Mouse (Mus musculus) cerebellum, adult 11 months (tissue): ENCODE measurements at regions not wholly inside any gene's neighbourhood (a gene's known extent, or its start where the extent isn't known, plus 50 kb on each side); places are given as distances from the start of the nearest gene placed in this dataset.

Experiments
- DNase-seq: peaks from one replicate; pipeline ENCODE4 v3.0.0; 2022

- DNase-seq: no peak
Observed at GRCm38 (mm10) chr1:137852262-137852661, 323.2 kb downstream of the Ptprc start.

GRCm38 (mm10) chr1:137847311-137847923 lies 328.1 kb downstream of the Ptprc start:
- DNase-seq: peak; percentile 22

GRCm38 (mm10) chr1:137846857-137847256 lies 328.7 kb downstream of the Ptprc start:
- no peak for DNase-seq

- no peak for DNase-seq
Observed at GRCm38 (mm10) chr1:137840531-137840930, 335.0 kb downstream of the Ptprc start.

GRCm38 (mm10) chr1:137839703-137840102 lies 335.8 kb downstream of the Ptprc start:
- DNase-seq: no peak

GRCm38 (mm10) chr1:137839263-137839662 lies 336.2 kb downstream of the Ptprc start:
- no peak for DNase-seq

GRCm38 (mm10) chr1:137838357-137838756 lies 337.2 kb downstream of the Ptprc start:
- no peak for DNase-seq

GRCm38 (mm10) chr1:137833535-137833934 lies 342.0 kb downstream of the Ptprc start:
- DNase-seq: no peak

GRCm38 (mm10) chr1:137831284-137831683 lies 344.2 kb downstream of the Ptprc start:
- DNase-seq: no peak

GRCm38 (mm10) chr1:137827379-137827778 lies 348.1 kb downstream of the Ptprc start:
- no peak for DNase-seq

GRCm38 (mm10) chr1:137815401-137815888 lies 360.1 kb downstream of the Ptprc start:
- no peak for DNase-seq

GRCm38 (mm10) chr1:137814556-137814955 lies 361.0 kb downstream of the Ptprc start:
- no peak for DNase-seq

GRCm38 (mm10) chr1:137813716-137814115 lies 361.8 kb downstream of the Ptprc start:
- DNase-seq: no peak

GRCm38 (mm10) chr1:137811981-137812380 lies 363.5 kb downstream of the Ptprc start:
- no peak for DNase-seq

GRCm38 (mm10) chr1:137806742-137807141 lies 368.8 kb downstream of the Ptprc start:
- no peak for DNase-seq

GRCm38 (mm10) chr1:137806252-137806651 lies 369.3 kb downstream of the Ptprc start:
- DNase-seq: no peak

- DNase-seq: no peak
Observed at GRCm38 (mm10) chr1:137802119-137802518, 373.4 kb downstream of the Ptprc start.

GRCm38 (mm10) chr1:137800752-137801151 lies 374.8 kb downstream of the Ptprc start:
- DNase-seq: no peak

GRCm38 (mm10) chr1:137788789-137789188 lies 386.7 kb downstream of the Ptprc start:
- no peak for DNase-seq

- DNase-seq: no peak
Observed at GRCm38 (mm10) chr1:137786653-137787052, 388.9 kb downstream of the Ptprc start.

- no peak for DNase-seq
Observed at GRCm38 (mm10) chr1:137774586-137774985, 400.9 kb downstream of the Ptprc start.

GRCm38 (mm10) chr1:137760797-137761196 lies 414.7 kb downstream of the Ptprc start:
- DNase-seq: no peak

- no peak for DNase-seq
Observed at GRCm38 (mm10) chr1:137751446-137751961, 424.0 kb downstream of the Ptprc start.

- no peak for DNase-seq
Observed at GRCm38 (mm10) chr1:137750894-137751293, 424.6 kb downstream of the Ptprc start.

GRCm38 (mm10) chr1:137746129-137746528 lies 429.4 kb downstream of the Ptprc start:
- no peak for DNase-seq
